Mouse (Mus musculus) adrenal gland (tissue): ENCODE measurements around the gene Plekhg4.

Source experiments
- intact Hi-C: fragments of 180-260 bp; cut with DNase I; formaldehyde crosslinking; loops from one replicate; pipeline ENCODE4 v1.15.1; 2025

The Plekhg4 gene

DNA sequence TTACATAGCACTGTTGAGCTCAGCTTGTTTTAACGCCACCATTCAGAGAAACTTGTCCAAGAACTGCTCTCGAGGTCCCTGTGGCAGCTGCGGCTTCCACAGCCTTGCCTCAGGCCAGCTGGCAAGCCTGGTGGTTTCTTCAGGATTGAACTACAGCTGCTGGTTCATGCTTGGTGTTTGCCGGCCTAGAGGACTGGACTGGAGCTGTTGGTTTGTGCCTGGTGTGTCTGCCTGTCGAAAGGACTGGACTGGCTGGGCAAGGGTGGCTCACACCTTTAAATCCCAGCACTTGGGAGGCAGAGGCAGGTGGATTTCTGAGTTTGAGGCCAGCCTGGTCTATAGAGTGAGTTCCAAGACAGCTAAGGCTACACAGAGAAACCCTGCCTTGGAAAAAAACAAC, 26.9 kb downstream of the Plekhg4 start:
- intact Hi-C loops: no loop called here

DNA sequence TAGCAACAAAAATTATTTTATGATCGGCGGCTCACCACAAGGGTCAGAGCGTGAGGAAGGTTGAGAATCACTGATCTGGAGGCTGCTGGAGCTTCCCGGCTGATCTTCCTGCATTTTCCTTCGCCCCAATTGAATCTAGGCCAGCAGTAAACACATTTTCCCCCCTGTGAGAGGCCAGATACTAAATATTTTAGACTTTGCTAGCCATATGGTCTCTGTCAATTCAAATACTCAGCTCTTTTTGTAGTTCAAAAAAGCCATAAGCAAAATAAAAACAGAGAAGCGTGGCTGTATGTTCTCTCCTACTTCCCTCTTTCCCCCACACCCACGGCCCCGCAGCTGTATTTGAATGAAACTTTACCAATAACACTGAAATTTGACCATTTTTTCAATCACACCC, 30.4 kb downstream of the Plekhg4 start:
- intact Hi-C loops: no loop called here

DNA sequence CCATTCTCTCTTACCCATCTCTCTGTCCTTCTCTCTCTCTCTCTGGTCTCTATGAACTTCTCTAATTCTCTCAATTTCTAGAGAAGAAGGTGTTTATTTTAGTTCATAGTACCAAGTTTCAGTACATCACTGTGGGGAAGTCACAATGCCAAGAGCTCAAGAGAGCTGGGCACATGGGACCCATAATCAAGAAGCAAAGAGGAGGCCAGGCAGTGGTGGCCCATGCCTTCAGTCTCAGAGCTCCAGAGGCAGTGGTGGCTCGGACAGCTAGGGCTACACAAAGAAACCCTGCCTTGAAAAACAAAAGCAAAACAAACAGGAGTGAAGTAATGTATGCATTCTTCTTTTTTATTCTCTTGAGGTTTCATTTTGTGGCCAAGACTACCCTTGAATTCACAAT, 31.4 kb downstream of the Plekhg4 start:
- intact Hi-C loops: no loop called here

DNA sequence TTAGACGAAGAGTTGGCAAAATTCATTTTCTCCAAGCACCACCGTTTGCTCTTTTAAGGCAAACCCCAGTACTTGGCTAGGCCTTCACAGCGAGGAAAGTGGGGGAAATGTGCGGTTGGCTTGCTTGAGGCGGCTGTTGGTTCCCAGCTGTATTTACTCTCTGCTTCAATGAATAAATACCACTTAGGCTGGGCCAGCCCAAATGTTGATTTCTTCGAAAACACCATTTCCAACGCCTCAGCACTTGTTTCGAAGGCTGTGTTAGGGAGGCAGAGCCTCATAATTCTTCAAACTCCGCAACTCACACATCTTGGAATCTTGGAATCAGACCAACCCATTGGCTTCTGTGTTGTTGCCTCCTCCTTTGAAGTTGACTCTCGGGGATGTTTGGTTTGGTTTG, 33.3 kb downstream of the Plekhg4 start:
- intact Hi-C loops: no loop called here

DNA sequence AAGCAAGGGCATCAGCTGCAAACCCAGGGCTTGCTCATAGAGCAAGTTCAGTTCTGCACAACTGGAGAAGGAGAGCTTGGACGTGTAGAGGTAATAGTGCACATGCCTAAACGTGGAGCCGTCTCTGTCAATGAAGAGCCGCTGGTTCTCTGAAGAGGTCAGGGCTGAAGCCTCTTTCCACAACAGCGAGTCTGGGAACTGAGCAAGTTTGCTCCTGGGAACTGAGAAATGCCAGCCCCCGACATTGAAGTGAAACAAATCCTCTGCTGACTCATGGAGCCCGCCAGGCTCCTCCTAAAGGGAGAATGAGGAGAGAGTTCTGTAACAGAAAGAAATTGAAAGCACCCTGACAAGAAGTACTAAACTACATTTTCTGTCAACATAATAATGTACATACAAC, 35.3 kb downstream of the Plekhg4 start:
- intact Hi-C loops: no loop called here

DNA sequence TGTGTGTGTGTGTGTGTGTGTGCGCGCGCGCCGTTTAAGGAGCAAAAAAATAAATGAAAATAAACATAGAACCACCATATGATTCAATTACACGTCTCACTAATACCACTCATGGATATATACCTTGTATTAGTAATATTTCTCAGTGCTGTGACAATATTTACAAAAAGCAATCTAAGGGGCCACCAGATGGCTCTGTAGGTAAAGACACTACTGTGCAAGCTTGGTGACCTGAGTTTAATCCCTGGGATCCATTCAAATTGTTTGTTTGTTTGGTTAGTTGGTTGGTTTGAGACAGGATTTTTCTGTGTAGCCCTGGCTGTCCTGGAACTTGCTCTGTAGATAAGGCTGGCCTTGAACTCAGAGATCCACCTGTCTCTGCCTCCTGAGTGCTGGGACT, 36.9 kb downstream of the Plekhg4 start:
- intact Hi-C loops: no loop called here

DNA sequence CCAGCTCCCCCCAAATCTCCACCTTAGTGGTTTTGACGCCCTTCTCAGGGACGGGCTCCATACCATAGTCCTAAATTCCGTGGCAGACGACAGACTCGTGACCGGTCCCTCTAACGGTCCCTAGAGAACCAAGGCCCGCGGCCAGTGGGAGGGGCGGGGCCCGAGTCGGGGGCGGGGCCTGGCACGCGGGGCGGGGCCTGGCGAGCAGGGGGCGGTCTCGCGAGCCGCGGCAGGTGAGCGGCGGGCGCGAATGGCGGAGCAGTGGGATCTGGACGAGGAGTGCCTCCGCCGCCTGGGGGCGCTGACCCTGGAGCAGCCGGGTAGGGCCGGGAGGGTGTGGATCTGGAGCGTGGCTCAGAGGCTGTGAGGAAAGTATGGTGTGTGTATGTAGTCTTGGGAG, 40.3 kb downstream of the Plekhg4 start, which contains the start of the genes Kctd19 and Lrrc36:
Kctd19 (minus strand) TSS at position 112 of the 400 bp plus-strand sequence.
Lrrc36 (plus strand) TSS at position 181 of the 400 bp plus-strand sequence.
- intact Hi-C loops: no loop called here

DNA sequence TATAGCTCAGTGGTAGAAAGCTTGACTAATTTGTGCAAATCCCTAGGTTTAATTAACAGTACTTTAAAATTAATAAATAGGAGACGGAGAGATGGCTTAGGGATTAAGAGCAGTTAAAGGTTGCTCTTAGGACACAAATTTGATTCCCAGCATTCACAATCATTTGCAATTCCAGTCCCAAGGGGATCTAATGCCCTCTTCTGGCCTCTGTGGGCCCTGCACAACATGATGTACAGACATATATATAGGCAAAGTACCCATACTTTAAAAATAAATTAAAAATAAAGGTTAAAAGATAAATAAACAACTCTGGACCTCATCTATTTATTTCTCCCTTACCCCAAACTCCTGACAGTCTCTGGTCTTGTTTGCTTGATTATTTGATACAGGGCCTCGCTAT, 45.9 kb downstream of the Plekhg4 start:
- intact Hi-C loops: no loop called here

DNA sequence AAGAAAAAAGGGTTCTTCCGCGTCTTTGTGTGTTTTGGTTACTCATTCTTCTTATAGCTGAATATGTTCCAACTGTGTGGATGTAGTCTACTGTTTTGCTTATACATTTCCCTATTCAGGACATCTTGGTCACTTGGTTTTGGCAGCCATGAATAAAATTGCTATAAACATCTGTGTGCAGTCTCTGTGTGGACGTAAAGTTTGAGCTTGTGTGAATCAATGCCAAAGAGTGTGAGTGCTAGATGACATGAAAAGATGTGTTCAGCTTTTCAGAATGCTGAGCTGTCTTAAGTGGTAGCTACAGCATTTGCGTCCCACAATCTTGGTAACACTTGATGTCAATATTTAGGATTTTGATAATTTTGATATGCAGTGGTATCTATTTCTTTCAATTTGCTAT, 46.7 kb downstream of the Plekhg4 start:
- intact Hi-C loops: no loop called here

DNA sequence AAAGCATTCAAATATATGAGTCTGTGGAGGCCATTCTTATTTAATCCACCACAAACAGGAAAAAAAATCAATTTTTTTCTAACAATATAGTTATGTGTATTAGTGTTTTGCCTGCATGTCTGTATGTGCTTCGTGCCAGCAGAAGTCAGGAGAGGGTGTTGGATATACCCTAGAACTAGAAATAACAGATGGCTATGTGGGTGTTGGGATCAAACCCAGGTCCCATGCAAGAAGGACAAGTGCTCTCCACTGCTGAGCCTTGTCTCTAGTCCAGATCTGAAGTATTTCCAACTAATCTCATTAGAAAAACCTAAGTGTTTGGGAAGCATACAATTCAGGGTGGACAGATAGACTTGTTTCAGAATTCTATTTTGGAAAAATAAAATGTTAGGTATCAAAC, 48.9 kb downstream of the Plekhg4 start:
- intact Hi-C loops: no loop called here

DNA sequence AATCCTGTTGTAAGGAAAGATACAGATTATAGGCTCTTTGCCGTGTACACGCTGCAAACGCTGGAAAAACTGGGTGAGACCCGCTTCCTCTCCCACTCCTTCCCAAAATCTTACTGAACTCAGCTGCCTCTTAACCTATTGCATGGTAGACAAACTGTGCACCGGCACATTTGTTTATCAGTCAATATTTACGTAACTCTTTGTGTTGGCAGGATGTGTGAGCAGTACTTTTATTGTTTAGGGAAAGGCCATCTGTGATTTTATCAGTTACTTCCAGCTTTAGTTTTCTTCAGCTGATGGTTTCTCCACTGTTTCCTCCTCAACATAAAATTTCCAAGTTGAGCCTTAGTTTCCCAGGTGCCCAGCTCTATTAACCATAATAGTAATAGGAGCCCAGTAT, 53.8 kb downstream of the Plekhg4 start:
- intact Hi-C loops: no loop called here

DNA sequence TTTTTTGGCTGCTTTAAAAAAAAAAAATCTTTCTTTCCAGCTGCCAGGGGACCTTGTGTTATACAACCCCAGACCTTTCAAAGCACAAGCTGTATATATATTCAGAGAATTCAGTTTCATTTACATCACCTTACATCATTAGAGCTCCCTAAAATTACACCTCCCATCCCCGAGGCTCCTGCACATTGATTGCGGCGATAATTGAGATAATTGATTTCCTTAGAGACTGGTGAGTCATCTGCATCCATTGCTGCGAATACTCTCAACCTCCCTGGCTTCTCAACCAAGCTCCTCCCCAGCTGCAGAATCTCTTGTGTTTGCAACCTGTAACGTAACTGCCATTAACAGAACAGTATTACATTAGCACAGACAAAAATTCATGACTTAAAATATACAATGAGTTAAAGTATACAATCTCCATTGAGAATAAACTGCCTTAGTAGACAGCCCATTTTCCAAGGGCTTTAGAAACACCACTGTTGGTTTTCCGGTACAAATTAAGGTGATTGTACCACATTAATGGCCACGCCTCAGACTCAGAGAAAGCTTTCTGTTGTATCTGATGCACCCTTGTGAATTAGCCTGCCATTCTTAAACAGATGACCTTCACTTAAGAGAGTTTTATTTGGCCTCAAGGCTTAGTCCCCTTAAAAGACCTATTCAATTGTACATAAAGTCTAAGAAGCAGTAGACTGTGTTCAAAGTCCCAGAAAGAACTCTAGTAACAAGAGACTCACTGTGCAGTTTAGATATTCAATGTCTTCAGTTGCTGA, 58.9 kb downstream of the Plekhg4 start:
- intact Hi-C loops: no loop called here
